Mouse (Mus musculus): ENCODE measurements at regions not wholly inside any gene's neighbourhood (a gene's known extent, or its start where the extent isn't known, plus 50 kb on each side); places are given as distances from the start of the nearest gene placed in this dataset.

- H3K4me3 ChIP-seq (replicated peaks), result 0 out of 2 replicates have a peak overlapping the region, but pooled peaks have one; percentile 15
- WGBS, result 10% methylated on average over 15 of the region's 15 CpGs
- ATAC-seq (ENCODE audit: insufficient number of reproducible peaks, insufficient read depth, low FRiP score, low TSS enrichment, low read depth), result no peak
- no peaks in the 10 kb centered on the region for H3K36me3 ChIP-seq
- H3K4me2 ChIP-seq, result peak overlapping the region; percentile 44
- peaks cover 34% of the 10 kb centered on the region for H3K4me1 ChIP-seq (replicated peaks)
- H3K9ac ChIP-seq (replicated peaks), result no peak overlapping the region
- H3K9me3 ChIP-seq, result no peaks in the 10 kb centered on the region
- peaks cover 49% of the 10 kb centered on the region for H3K27me3 ChIP-seq
- H3K27ac ChIP-seq, result no peak overlapping the region
Observed at GRCm38 (mm10) chr2:168842261-168842740, 74.6 kb upstream of the Sall4 start.

GRCm38 (mm10) chr2:168841713-168842045 is 73.9 kb upstream of the Sall4 start:
- 2% methylated on average over 11 of the region's 11 CpGs for WGBS
- H3K36me3 ChIP-seq, result no peaks in the 10 kb centered on the region

DNA sequence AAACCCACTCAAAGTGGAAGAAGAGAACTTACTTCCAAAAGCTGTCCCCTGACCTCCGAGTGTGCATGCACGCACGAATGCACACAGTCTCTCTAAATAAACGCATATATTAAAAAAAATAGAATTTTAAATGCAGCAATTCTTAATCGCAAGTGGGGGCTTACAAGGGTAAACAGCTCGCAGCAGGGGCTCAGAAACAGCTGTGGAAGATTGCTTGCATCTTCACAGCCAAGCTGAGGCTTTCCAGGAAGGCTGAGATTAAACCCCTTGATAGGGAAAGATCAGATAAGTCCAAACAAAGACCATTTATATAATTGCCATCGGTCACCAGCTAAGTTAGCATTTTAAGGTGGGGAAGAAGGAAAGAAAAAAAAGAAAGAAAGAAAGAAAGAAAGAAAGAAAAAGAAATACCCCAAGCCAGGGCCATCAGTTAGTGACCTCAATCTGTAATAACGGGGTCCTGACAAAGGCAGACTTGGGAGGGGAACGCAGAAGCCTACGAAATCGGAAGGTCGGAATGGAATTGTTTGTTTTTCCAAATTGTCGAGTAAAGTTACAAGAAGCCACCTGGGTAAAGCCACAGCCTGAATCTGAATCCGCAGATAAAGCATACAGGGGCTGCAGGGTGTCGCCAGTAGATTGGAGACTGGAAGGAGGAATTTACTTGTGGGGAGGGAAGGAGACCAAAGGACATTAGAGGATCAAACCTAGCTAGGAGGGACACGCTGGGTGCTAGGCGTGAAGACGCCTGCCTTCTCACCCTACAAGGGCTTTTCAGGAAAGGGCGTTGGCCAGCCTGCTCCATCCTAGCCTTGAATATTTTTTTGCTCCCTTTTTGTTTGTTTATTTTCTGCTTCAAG is 73.3 kb upstream of the Sall4 start:
- Histone ChIP-seq H3K4me2 (peak overlapping the region; percentile 44; the same call in 1 of the 2 replicates), H3K27ac (no peak overlapping the region), H3K4me1 (replicated peaks) (peaks cover 34% of the 10 kb centered on the region), H3K4me3 (replicated peaks) (no peak overlapping the region), H3K9me3 (no peaks in the 10 kb centered on the region), H3K27me3 (peaks cover 49% of the 10 kb centered on the region), H3K9ac (replicated peaks) (no peak overlapping the region), H3K36me3 (no peaks in the 10 kb centered on the region)
- 10% methylated on average over 19 of the region's 19 CpGs for WGBS
- ATAC-seq (ENCODE audit: insufficient number of reproducible peaks, insufficient read depth, low FRiP score, low TSS enrichment, low read depth), result no peak

More at GRCm38 (mm10) chr2:168841713-168842045, 73.9 kb upstream of the Sall4 start:
- no peak overlapping the region for H3K27ac ChIP-seq
- 0 out of 2 replicates have a peak overlapping the region, but pooled peaks have one; percentile 7 for H3K4me3 ChIP-seq (replicated peaks)
- H3K9ac ChIP-seq (replicated peaks), result no peak overlapping the region
- H3K27me3 ChIP-seq, result peaks cover 49% of the 10 kb centered on the region
- ATAC-seq (ENCODE audit: insufficient number of reproducible peaks, insufficient read depth, low FRiP score, low TSS enrichment, low read depth), result no peak
- H3K4me1 ChIP-seq (replicated peaks), result peaks cover 34% of the 10 kb centered on the region
- H3K4me2 ChIP-seq, result peak overlapping the region; percentile 44
- H3K9me3 ChIP-seq, result no peaks in the 10 kb centered on the region

DNA sequence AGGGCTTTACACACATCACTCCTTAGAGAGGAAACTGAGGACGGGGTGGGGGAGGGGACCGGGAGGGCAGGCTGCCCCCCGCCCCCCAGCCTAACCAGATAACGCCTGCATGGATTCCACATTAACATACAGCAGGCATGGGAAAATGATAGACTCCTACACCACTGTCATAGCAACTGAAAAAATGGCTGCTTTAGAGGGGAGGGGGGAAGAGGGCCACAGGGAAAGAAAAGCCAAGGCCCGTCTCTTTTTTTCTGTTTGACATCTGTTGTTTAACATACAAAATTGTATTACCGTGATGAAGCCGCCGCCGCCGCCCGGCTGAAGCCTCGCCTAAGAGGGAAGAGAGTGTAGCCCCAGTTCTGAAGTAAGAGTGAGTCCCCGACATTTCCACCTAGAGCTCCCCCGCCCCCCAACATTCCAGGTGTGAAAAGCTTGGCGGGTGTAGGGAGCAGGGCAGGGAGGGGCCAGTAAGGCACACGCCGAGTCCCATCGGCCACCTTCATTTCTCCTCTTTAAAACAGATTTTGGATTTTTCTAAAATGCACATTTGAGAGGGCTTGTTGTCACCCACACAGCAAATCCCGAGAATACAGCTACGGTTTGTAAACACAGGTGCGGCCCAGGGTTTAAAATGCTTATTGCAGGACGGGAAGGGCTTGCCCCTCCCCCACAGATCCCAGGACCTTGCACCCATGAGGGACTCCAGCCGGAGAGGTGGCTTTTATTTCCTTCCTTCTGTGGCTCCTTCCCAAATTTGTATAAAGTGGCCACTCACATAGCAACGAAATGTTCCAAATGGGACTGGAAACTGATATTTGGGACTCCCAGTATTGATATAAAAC is 72.3 kb upstream of the Sall4 start:
- Histone ChIP-seq H3K9me3 (no peaks in the 10 kb centered on the region), H3K27me3 (peaks cover 46% of the 10 kb centered on the region), H3K9ac (replicated peaks) (no peak overlapping the region), H3K27ac (no peak overlapping the region), H3K4me1 (replicated peaks) (peaks cover 34% of the 10 kb centered on the region), H3K4me3 (replicated peaks) (peak overlapping the region; percentile 31), H3K4me2 (peak overlapping the region; percentile 58), H3K36me3 (no peaks in the 10 kb centered on the region)
- 2% methylated on average over 24 of the region's 24 CpGs for WGBS
- ATAC-seq (ENCODE audit: insufficient number of reproducible peaks, insufficient read depth, low FRiP score, low TSS enrichment, low read depth), result no peak

DNA sequence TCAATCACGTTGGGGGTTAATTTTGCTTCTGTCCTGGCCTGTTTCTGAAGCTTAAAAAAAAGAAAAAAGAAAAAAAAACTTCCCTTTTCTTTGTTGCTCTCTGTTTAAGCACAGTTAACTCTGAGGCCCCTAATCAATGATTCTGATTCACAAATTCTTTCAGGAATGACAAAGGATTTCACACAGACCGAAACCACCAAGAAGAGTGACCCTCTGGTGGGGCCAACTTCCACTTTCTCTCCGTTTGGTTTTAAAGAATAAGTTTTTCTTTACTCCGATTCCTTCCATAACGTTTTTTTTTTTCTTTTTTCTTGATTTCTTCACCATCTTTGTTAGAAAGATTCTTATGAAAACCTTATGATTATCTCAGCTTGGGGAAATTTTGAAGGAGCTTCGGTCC is 71.5 kb upstream of the Sall4 start:
- Histone ChIP-seq H3K4me3 (replicated peaks) (no peak overlapping the region), H3K4me1 (replicated peaks) (peaks cover 34% of the 10 kb centered on the region), H3K4me2 (peak overlapping the region; percentile 58; the same call in 1 of the 2 replicates), H3K27me3 (peaks cover 43% of the 10 kb centered on the region), H3K9me3 (no peaks in the 10 kb centered on the region), H3K9ac (replicated peaks) (no peak overlapping the region), H3K36me3 (no peaks in the 10 kb centered on the region), H3K27ac (no peak overlapping the region)
- no peak for ATAC-seq (ENCODE audit: insufficient number of reproducible peaks, insufficient read depth, low FRiP score, low TSS enrichment, low read depth)
- 11% methylated on average over 6 of the region's 6 CpGs for WGBS

- Histone ChIP-seq H3K9ac (replicated peaks) (no peak overlapping the region), H3K9me3 (no peaks in the 10 kb centered on the region), H3K36me3 (no peaks in the 10 kb centered on the region), H3K4me2 (peak overlapping the region; percentile 27), H3K4me3 (replicated peaks) (no peak overlapping the region), H3K27me3 (peaks cover 43% of the 10 kb centered on the region), H3K27ac (no peak overlapping the region), H3K4me1 (replicated peaks) (peaks cover 34% of the 10 kb centered on the region)
- WGBS, result 4% methylated on average over 12 of the region's 12 CpGs
- no peak for ATAC-seq (ENCODE audit: insufficient number of reproducible peaks, insufficient read depth, low FRiP score, low TSS enrichment, low read depth)
Observed at GRCm38 (mm10) chr2:168838681-168839080, 70.9 kb upstream of the Sall4 start.

DNA sequence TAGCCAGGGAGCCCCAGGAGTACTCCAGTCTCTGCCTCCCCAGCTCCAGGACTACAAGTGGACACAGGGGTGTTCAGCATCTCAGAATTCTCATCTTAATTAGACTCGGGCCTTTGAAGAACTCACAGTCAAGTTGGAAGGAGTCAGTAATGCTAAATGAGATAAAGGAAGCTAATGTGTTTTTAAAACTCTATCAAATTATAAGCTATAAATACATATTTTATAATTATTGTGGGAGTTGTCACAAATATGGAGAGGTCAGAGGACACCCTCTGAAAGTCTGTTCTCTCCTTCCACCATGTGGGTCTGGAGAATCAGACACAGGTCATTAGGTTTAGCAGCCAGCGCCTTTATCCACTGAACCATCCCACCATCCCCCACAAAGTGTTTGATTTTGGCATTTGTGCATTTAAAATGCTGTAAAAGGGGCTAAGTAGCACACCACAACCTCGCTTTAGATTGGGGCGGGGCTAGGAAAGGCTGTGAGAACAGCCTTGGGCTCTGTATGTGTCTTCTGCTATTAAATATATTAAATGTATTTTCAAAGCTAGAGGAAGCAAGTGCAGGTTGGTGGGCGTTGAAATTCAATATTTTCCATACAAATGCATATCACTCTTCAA is 70.3 kb upstream of the Sall4 start:
- Histone ChIP-seq H3K9me3 (no peaks in the 10 kb centered on the region), H3K36me3 (no peaks in the 10 kb centered on the region), H3K27ac (no peak overlapping the region), H3K4me2 (no peak overlapping the region), H3K27me3 (peaks cover 38% of the 10 kb centered on the region), H3K9ac (replicated peaks) (no peak overlapping the region), H3K4me1 (replicated peaks) (peaks cover 34% of the 10 kb centered on the region), H3K4me3 (replicated peaks) (no peak overlapping the region)
- 20% methylated on average over 5 of the region's 5 CpGs for WGBS
- no peak for ATAC-seq (ENCODE audit: insufficient number of reproducible peaks, insufficient read depth, low FRiP score, low TSS enrichment, low read depth)

DNA sequence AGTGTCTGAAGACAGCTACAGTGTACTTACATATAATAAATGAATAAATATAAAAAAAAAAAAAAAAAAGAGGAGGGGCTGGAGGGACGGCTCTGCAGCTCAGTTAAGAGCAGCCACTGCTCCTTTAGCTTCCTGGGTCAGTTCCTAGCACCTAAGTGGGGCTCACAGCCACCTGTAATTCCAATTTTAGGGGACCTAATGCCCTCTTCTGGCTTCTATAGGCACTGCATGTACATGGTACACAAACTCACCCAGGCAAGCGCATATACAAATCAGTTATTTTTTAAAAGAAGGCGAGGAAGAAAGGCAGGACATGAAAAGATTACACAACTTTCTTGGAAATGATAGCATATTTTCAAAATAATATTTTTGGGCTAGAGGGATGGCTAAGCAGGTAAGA is 67.0 kb upstream of the Sall4 start:
- Histone ChIP-seq H3K4me3 (replicated peaks) (no peak overlapping the region), H3K9ac (replicated peaks) (no peak overlapping the region)

DNA sequence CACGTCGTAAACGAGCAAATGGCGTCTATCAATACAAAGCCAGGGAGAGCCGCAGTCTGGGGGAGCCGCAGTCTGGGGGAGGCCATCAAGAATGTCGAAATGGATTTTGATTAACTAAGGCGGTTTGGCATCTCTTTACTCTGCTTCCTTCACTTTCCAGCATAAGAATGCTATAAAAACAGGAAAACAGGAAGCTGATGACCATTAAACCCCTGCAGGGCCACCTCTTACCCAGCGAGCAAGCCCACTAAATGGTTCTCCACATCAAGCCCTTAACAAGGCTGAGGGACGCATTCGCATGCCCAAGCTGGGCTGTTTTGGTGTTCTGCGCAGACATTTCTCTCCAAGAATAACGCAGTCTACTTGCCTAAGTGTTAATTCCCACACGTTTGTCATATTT is 64.0 kb upstream of the Sall4 start:
- ATAC-seq (ENCODE audit: insufficient number of reproducible peaks, insufficient read depth, low FRiP score, low TSS enrichment, low read depth), result 0 out of 2 replicates have a peak, but pooled peaks have one; percentile 10
- Histone ChIP-seq H3K9ac (replicated peaks) (no peak overlapping the region), H3K4me3 (replicated peaks) (no peak overlapping the region), H3K36me3 (no peaks in the 10 kb centered on the region), H3K27ac (0 out of 2 replicates have a peak overlapping the region, but pooled peaks have one; percentile 35), H3K4me2 (peak overlapping the region; percentile 41), H3K4me1 (replicated peaks) (peaks cover 17% of the 10 kb centered on the region), H3K27me3 (no peaks in the 10 kb centered on the region; the same call in 1 of the 2 replicates), H3K9me3 (no peaks in the 10 kb centered on the region)
- 10% methylated on average over 14 of the region's 14 CpGs for WGBS

More for the DNA sequence above, 67.0 kb upstream of the Sall4 start:
- H3K4me1 ChIP-seq (replicated peaks), result peaks cover 29% of the 10 kb centered on the region
- H3K27me3 ChIP-seq, result peaks cover 9% of the 10 kb centered on the region
- no peak overlapping the region for H3K4me2 ChIP-seq
- H3K9me3 ChIP-seq, result no peaks in the 10 kb centered on the region
- H3K27ac ChIP-seq, result no peak overlapping the region
- no peaks in the 10 kb centered on the region for H3K36me3 ChIP-seq
- WGBS, result 95% methylated on average over 3 of the region's 3 CpGs
- no peak for ATAC-seq (ENCODE audit: insufficient number of reproducible peaks, insufficient read depth, low FRiP score, low TSS enrichment, low read depth)

- no peak overlapping the region for H3K27ac ChIP-seq
- 62% methylated on average over 10 of the region's 10 CpGs for WGBS
Observed at GRCm38 (mm10) chr2:168820648-168821047, 52.9 kb upstream of the Sall4 start.

More at GRCm38 (mm10) chr2:168820648-168821047, 52.9 kb upstream of the Sall4 start:
- H3K9ac ChIP-seq (replicated peaks), result no peak overlapping the region
- no peak overlapping the region for H3K4me2 ChIP-seq
- no peaks in the 10 kb centered on the region for H3K9me3 ChIP-seq
- H3K4me1 ChIP-seq (replicated peaks), result peaks cover 9% of the 10 kb centered on the region; the same call in 1 of the 2 replicates
- no peaks in the 10 kb centered on the region for H3K36me3 ChIP-seq
- no peaks in the 10 kb centered on the region for H3K27me3 ChIP-seq
- H3K4me3 ChIP-seq (replicated peaks), result no peak overlapping the region
- ATAC-seq (ENCODE audit: insufficient number of reproducible peaks, insufficient read depth, low FRiP score, low TSS enrichment, low read depth), result no peak

Data from limb, embryonic 12.5 days (tissue).